Mouse (Mus musculus): Measurements from ENCODE around the gene Spint4. TPM values are rescaled to one million over a fixed set of nuclear protein-coding genes. Genes with fewer than 3 reads are reported as not detected.

Spint4 gene
- polyA plus RNA-seq, 1 experiment from 2014 or later: 1.2 TPM

GRCm38 (mm10) chr2:164723276-164723675 lies 25.0 kb downstream of the Spint4 start:
- H3K4me3 ChIP-seq (ENCODE audit: low read length): no peak overlapping the region
- no peaks in the 10 kb centered on the region for H3K9me3 ChIP-seq (ENCODE audit: low read length)
- no peak overlapping the region for H3K4me2 ChIP-seq (replicated peaks; ENCODE audit: low read depth, low read length)
- no peaks in the 10 kb centered on the region for H3K36me3 ChIP-seq (ENCODE audit: insufficient read depth, low read length)
- H3K9ac ChIP-seq (replicated peaks; ENCODE audit: low read length): no peak overlapping the region
- H3K27ac ChIP-seq (ENCODE audit: low read length): no peak overlapping the region
- ATAC-seq (ENCODE audit: low FRiP score, low TSS enrichment): no peak
- H3K27me3 ChIP-seq (ENCODE audit: insufficient read depth, low read length): no peaks in the 10 kb centered on the region
- 62% methylated on average over 4 of the region's 4 CpGs for WGBS
- H3K4me1 ChIP-seq (ENCODE audit: insufficient read depth, low read length): no peaks in the 10 kb centered on the region

DNA sequence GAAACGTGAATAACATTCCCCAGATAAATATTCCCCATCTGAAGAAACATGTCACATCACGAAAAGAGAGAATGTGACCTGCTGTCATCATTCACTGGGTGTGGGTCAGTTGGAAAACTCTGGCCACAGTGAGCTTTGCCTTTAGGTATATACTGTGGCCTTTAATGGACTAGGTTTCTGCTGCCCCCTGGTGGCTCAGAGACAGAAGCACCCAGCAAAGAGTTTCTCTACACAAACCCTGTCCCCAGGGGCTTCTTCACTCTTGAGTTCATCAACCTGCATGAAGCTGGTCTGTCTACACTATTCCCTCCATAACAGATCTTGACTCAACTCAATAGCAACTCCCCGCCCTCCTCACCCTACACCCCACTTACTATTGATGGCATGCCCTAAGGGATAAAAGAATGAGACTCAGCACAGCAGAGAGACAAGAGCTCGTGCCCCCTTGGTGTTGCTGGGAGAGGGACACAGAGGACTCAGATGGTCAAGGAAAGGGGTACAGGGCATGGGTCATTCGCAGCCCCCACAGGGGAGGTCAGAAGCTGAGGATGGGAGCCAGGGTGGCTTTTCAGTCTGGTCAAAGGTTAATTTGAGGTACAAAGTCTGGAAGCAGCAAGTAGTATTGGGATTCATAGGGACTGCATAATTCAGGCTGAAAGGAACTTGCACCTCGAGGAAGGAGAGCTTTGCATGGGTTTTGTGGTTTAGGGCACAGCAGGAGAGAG lies 27.8 kb downstream of the Spint4 start:
- Histone ChIP-seq H3K27me3 (ENCODE audit: insufficient read depth, low read length) (no peaks in the 10 kb centered on the region), H3K27ac (ENCODE audit: low read length) (no peak overlapping the region), H3K36me3 (ENCODE audit: insufficient read depth, low read length) (no peaks in the 10 kb centered on the region), H3K9me3 (ENCODE audit: low read length) (no peaks in the 10 kb centered on the region), H3K4me1 (ENCODE audit: insufficient read depth, low read length) (no peaks in the 10 kb centered on the region), H3K4me2 (replicated peaks; ENCODE audit: low read depth, low read length) (no peak overlapping the region), H3K9ac (replicated peaks; ENCODE audit: low read length) (no peak overlapping the region), H3K4me3 (ENCODE audit: low read length) (no peak overlapping the region)
- 16% methylated on average over 6 of the region's 6 CpGs for WGBS
- ATAC-seq (ENCODE audit: low FRiP score, low TSS enrichment): peak; percentile 49

- ATAC-seq (ENCODE audit: low FRiP score, low TSS enrichment): no peak
- Histone ChIP-seq H3K4me1 (ENCODE audit: insufficient read depth, low read length) (no peaks in the 10 kb centered on the region), H3K27ac (ENCODE audit: low read length) (no peak overlapping the region), H3K27me3 (ENCODE audit: insufficient read depth, low read length) (no peaks in the 10 kb centered on the region), H3K36me3 (ENCODE audit: insufficient read depth, low read length) (no peaks in the 10 kb centered on the region), H3K9ac (replicated peaks; ENCODE audit: low read length) (no peak overlapping the region), H3K4me3 (ENCODE audit: low read length) (no peak overlapping the region), H3K4me2 (replicated peaks; ENCODE audit: low read depth, low read length) (no peak overlapping the region), H3K9me3 (ENCODE audit: low read length) (no peaks in the 10 kb centered on the region)
- 72% methylated on average over 5 of the region's 5 CpGs for WGBS
These were observed 33.4 kb downstream of the Spint4 start for GRCm38 (mm10) chr2:164731719-164732118.

GRCm38 (mm10) chr2:164733259-164733658 lies 35.0 kb downstream of the Spint4 start:
- H3K4me2 ChIP-seq (replicated peaks; ENCODE audit: low read depth, low read length): no peak overlapping the region

GRCm38 (mm10) chr2:164734839-164735238 lies 36.5 kb downstream of the Spint4 start:
- no peak overlapping the region for H3K4me3 ChIP-seq (ENCODE audit: low read length)
- no peaks in the 10 kb centered on the region for H3K36me3 ChIP-seq (ENCODE audit: insufficient read depth, low read length)
- H3K9ac ChIP-seq (replicated peaks; ENCODE audit: low read length): no peak overlapping the region
- no peaks in the 10 kb centered on the region for H3K27me3 ChIP-seq (ENCODE audit: insufficient read depth, low read length)
- no peak overlapping the region for H3K4me2 ChIP-seq (replicated peaks; ENCODE audit: low read depth, low read length)
- 72% methylated on average over 5 of the region's 5 CpGs for WGBS
- no peaks in the 10 kb centered on the region for H3K9me3 ChIP-seq (ENCODE audit: low read length)
- H3K4me1 ChIP-seq (ENCODE audit: insufficient read depth, low read length): no peaks in the 10 kb centered on the region
- no peak for ATAC-seq (ENCODE audit: low FRiP score, low TSS enrichment)
- no peak overlapping the region for H3K27ac ChIP-seq (ENCODE audit: low read length)

More at GRCm38 (mm10) chr2:164733259-164733658, 35.0 kb downstream of the Spint4 start:
- no peak for ATAC-seq (ENCODE audit: low FRiP score, low TSS enrichment)
- Histone ChIP-seq H3K36me3 (ENCODE audit: insufficient read depth, low read length) (no peaks in the 10 kb centered on the region), H3K27ac (ENCODE audit: low read length) (no peak overlapping the region), H3K9ac (replicated peaks; ENCODE audit: low read length) (no peak overlapping the region), H3K4me3 (ENCODE audit: low read length) (no peak overlapping the region), H3K27me3 (ENCODE audit: insufficient read depth, low read length) (no peaks in the 10 kb centered on the region), H3K4me1 (ENCODE audit: insufficient read depth, low read length) (no peaks in the 10 kb centered on the region), H3K9me3 (ENCODE audit: low read length) (no peaks in the 10 kb centered on the region)
- 92% methylated on average over 2 of the region's 2 CpGs for WGBS

GRCm38 (mm10) chr2:164735446-164735845 lies 37.1 kb downstream of the Spint4 start:
- ATAC-seq (ENCODE audit: low FRiP score, low TSS enrichment): no peak
- Histone ChIP-seq H3K4me1 (ENCODE audit: insufficient read depth, low read length) (no peaks in the 10 kb centered on the region), H3K4me2 (replicated peaks; ENCODE audit: low read depth, low read length) (no peak overlapping the region), H3K4me3 (ENCODE audit: low read length) (no peak overlapping the region), H3K9me3 (ENCODE audit: low read length) (no peaks in the 10 kb centered on the region), H3K36me3 (ENCODE audit: insufficient read depth, low read length) (no peaks in the 10 kb centered on the region), H3K27me3 (ENCODE audit: insufficient read depth, low read length) (no peaks in the 10 kb centered on the region), H3K27ac (ENCODE audit: low read length) (no peak overlapping the region), H3K9ac (replicated peaks; ENCODE audit: low read length) (no peak overlapping the region)
- 90% methylated on average over 5 of the region's 5 CpGs for WGBS

- WGBS: 73% methylated on average over 3 of the region's 3 CpGs
- ATAC-seq (ENCODE audit: low FRiP score, low TSS enrichment): peak; percentile 59
- no peaks in the 10 kb centered on the region for H3K27me3 ChIP-seq (ENCODE audit: insufficient read depth, low read length)
- no peaks in the 10 kb centered on the region for H3K9me3 ChIP-seq (ENCODE audit: low read length)
- H3K36me3 ChIP-seq (ENCODE audit: insufficient read depth, low read length): no peaks in the 10 kb centered on the region
- no peak overlapping the region for H3K27ac ChIP-seq (ENCODE audit: low read length)
- no peak overlapping the region for H3K4me3 ChIP-seq (ENCODE audit: low read length)
- no peaks in the 10 kb centered on the region for H3K4me1 ChIP-seq (ENCODE audit: insufficient read depth, low read length)
- no peak overlapping the region for H3K9ac ChIP-seq (replicated peaks; ENCODE audit: low read length)
- H3K4me2 ChIP-seq (replicated peaks; ENCODE audit: low read depth, low read length): no peak overlapping the region
These were observed 39.2 kb downstream of the Spint4 start for GRCm38 (mm10) chr2:164737377-164738090.

DNA sequence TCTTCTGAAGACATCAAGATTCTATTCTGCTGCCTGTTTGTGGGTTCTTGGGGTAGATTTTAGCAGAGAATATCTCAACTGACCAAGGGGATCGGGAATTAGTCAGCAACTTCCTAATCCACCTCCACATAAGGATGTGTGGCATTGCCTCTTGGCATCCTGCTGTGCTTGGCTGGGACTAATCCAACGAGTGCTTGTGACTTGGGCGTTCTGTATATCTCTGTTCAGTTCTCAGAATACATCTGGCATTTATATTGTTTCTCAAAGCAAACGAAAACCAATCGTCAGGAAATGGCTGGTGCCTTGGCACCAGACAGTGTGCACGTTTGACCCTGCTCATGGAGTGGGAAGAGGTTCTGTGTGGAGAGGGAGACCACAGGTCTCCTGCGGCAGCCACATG lies 41.6 kb downstream of the Spint4 start:
- Histone ChIP-seq H3K36me3 (ENCODE audit: insufficient read depth, low read length) (no peaks in the 10 kb centered on the region), H3K9me3 (ENCODE audit: low read length) (no peaks in the 10 kb centered on the region), H3K9ac (replicated peaks; ENCODE audit: low read length) (no peak overlapping the region), H3K27me3 (ENCODE audit: insufficient read depth, low read length) (no peaks in the 10 kb centered on the region), H3K4me1 (ENCODE audit: insufficient read depth, low read length) (peaks cover under 1% of the 10 kb centered on the region; the same call in 1 of the 2 replicates), H3K4me3 (ENCODE audit: low read length) (no peak overlapping the region), H3K27ac (ENCODE audit: low read length) (no peak overlapping the region), H3K4me2 (replicated peaks; ENCODE audit: low read depth, low read length) (no peak overlapping the region)
- 71% methylated on average over 7 of the region's 7 CpGs for WGBS
- no peak for ATAC-seq (ENCODE audit: low FRiP score, low TSS enrichment)

- H3K4me2 ChIP-seq (replicated peaks; ENCODE audit: low read depth, low read length): peak overlapping the region; percentile 91
- no peak overlapping the region for H3K27ac ChIP-seq (ENCODE audit: low read length)
- no peaks in the 10 kb centered on the region for H3K9me3 ChIP-seq (ENCODE audit: low read length)
- no peak for ATAC-seq (ENCODE audit: low FRiP score, low TSS enrichment)
- peak overlapping the region; percentile 91 for H3K4me3 ChIP-seq (ENCODE audit: low read length)
- H3K36me3 ChIP-seq (ENCODE audit: insufficient read depth, low read length): peaks cover 14% of the 10 kb centered on the region; the same call in 1 of the 2 replicates
- peaks cover 15% of the 10 kb centered on the region for H3K4me1 ChIP-seq (ENCODE audit: insufficient read depth, low read length)
- WGBS: 61% methylated on average over 13 of the region's 13 CpGs
- peak overlapping the region; percentile 96 for H3K9ac ChIP-seq (replicated peaks; ENCODE audit: low read length)
- no peaks in the 10 kb centered on the region for H3K27me3 ChIP-seq (ENCODE audit: insufficient read depth, low read length)
These were observed 46.7 kb downstream of the Spint4 start for GRCm38 (mm10) chr2:164744987-164745386.

Data from kidney, embryonic 16.5 days (tissue).